Mouse (Mus musculus): ENCODE data around the gene Mtor. TPM values are rescaled to one million over a fixed set of nuclear protein-coding genes. Genes with fewer than 3 reads are reported as not detected.

Gene Mtor
- polyA plus RNA-seq, 1 experiment from 2014 or later, result 16.5 TPM

DNA sequence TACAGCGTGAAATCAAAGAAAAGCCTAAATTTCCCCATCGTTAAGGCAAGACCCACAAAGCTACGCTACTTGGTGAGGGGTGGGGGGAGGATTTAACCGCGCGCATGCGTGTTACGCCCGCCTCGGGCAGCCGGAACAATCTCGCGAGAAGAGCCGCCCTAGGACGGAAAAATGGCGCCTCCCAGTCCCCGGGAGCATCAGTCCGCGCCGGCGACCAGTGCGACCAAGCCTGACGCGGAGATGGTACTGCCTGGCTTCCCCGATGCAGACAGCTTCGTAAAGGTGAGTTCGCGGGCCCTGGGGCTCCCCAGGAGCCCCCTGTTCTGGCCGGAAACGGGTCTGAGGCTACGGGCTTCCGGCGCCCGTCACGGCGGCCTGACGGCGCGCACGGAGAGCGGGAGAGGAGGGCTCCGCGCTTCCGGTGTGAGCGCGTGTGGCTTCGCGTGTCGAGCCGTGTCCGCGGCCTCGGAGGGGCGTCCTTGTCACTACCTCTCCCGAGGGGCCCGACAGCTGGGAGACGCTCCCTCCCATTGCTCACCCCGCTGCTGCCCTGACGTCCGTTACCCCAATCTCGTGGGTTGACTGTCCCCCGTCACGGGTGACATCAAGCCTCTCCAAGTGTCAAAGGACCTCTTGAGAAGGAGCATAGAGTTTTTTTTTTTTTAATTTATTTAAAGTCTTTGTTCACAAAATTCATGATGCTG is 110.0 kb downstream of the Mtor start, which contains the start of gene Exosc10:
Gene Exosc10, plus strand, starts transcription at position 133 of the 704 bp plus-strand sequence.
- H3K4me3 ChIP-seq, result peak within 1 kb of the TSS; percentile 80
- H3K4me1 ChIP-seq, result peaks cover 11% of the 10 kb centered on the region; the same call in 1 of the 2 replicates
- H3K36me3 ChIP-seq, result peaks cover 67% of the 10 kb centered on the region
- H3K27me3 ChIP-seq, result no peaks in the 10 kb centered on the region
- H3K27ac ChIP-seq, result peak within 1 kb of the TSS; percentile 96
- under 1% methylated on average over 63 of the region's 63 CpGs for WGBS
- peak; percentile 88 for ATAC-seq (ENCODE audit: insufficient number of reproducible peaks, insufficient read depth, low FRiP score, low TSS enrichment, low read depth)
- H3K4me2 ChIP-seq, result peak within 1 kb of the TSS; percentile 66
- no peaks in the 10 kb centered on the region for H3K9me3 ChIP-seq
- H3K9ac ChIP-seq, result peak within 1 kb of the TSS; percentile 97

DNA sequence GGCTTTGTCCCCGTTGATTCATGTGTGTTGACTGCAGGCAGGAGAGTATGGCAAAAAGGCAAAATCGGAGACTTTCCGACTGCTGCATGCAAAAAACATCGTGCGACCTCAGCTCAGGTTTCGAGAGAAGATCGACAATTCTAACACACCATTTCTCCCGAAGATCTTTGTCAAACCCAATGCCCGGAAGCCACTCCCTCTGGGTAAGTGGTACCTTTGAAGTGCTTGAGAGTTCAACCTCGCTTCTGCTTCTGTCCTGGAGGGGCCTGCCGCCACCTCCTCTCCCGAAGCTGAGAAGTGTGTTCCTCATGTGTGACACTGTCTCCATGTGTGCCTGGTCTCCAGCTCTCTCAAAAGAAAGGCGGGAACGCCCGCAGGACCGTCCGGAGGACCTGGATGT is 114.3 kb downstream of the Mtor start:
- no peak for ATAC-seq (ENCODE audit: insufficient number of reproducible peaks, insufficient read depth, low FRiP score, low TSS enrichment, low read depth)
- Histone ChIP-seq H3K27ac (no peak overlapping the region), H3K9me3 (no peaks in the 10 kb centered on the region), H3K4me1 (peaks cover 10% of the 10 kb centered on the region; the same call in 1 of the 2 replicates), H3K4me2 (no peak overlapping the region), H3K27me3 (no peaks in the 10 kb centered on the region), H3K4me3 (no peak overlapping the region), H3K36me3 (peaks cover 76% of the 10 kb centered on the region), H3K9ac (no peak overlapping the region)
- 95% methylated on average over 17 of the region's 17 CpGs for WGBS

GRCm38 (mm10) chr4:148563595-148563994 is 115.2 kb downstream of the Mtor start:
- Histone ChIP-seq H3K4me1 (peaks cover 7% of the 10 kb centered on the region; the same call in 1 of the 2 replicates), H3K36me3 (peaks cover 86% of the 10 kb centered on the region), H3K27ac (no peak overlapping the region), H3K4me3 (no peak overlapping the region), H3K27me3 (no peaks in the 10 kb centered on the region), H3K9me3 (no peaks in the 10 kb centered on the region), H3K9ac (no peak overlapping the region), H3K4me2 (no peak overlapping the region)
- ATAC-seq (ENCODE audit: insufficient number of reproducible peaks, insufficient read depth, low FRiP score, low TSS enrichment, low read depth), result no peak
- WGBS, result 94% methylated on average over 12 of the region's 12 CpGs

GRCm38 (mm10) chr4:148570138-148570537 is 121.7 kb downstream of the Mtor start:
- WGBS, result 88% methylated on average over 10 of the region's 10 CpGs
- H3K27ac ChIP-seq, result no peak overlapping the region
- no peak overlapping the region for H3K9ac ChIP-seq
- H3K4me1 ChIP-seq, result no peaks in the 10 kb centered on the region
- H3K27me3 ChIP-seq, result no peaks in the 10 kb centered on the region
- peaks cover 98% of the 10 kb centered on the region for H3K36me3 ChIP-seq
- H3K4me2 ChIP-seq, result no peak overlapping the region
- ATAC-seq (ENCODE audit: insufficient number of reproducible peaks, insufficient read depth, low FRiP score, low TSS enrichment, low read depth), result no peak
- no peaks in the 10 kb centered on the region for H3K9me3 ChIP-seq
- no peak overlapping the region for H3K4me3 ChIP-seq

GRCm38 (mm10) chr4:148570693-148571295 is 122.4 kb downstream of the Mtor start:
- no peaks in the 10 kb centered on the region for H3K9me3 ChIP-seq
- H3K27ac ChIP-seq, result no peak overlapping the region
- no peaks in the 10 kb centered on the region for H3K4me1 ChIP-seq
- H3K27me3 ChIP-seq, result no peaks in the 10 kb centered on the region
- no peak for ATAC-seq (ENCODE audit: insufficient number of reproducible peaks, insufficient read depth, low FRiP score, low TSS enrichment, low read depth)
- WGBS, result 96% methylated on average over 9 of the region's 9 CpGs
- no peak overlapping the region for H3K4me3 ChIP-seq
- H3K36me3 ChIP-seq, result peaks cover 98% of the 10 kb centered on the region
- no peak overlapping the region for H3K9ac ChIP-seq
- H3K4me2 ChIP-seq, result no peak overlapping the region

GRCm38 (mm10) chr4:148573222-148573621 is 124.8 kb downstream of the Mtor start:
- no peak overlapping the region for H3K4me3 ChIP-seq
- H3K27ac ChIP-seq, result no peak overlapping the region
- no peaks in the 10 kb centered on the region for H3K27me3 ChIP-seq
- no peak overlapping the region for H3K4me2 ChIP-seq
- 91% methylated on average over 7 of the region's 7 CpGs for WGBS
- ATAC-seq (ENCODE audit: insufficient number of reproducible peaks, insufficient read depth, low FRiP score, low TSS enrichment, low read depth), result no peak
- no peaks in the 10 kb centered on the region for H3K9me3 ChIP-seq
- H3K36me3 ChIP-seq, result peaks cover 98% of the 10 kb centered on the region
- H3K9ac ChIP-seq, result no peak overlapping the region
- no peaks in the 10 kb centered on the region for H3K4me1 ChIP-seq

DNA sequence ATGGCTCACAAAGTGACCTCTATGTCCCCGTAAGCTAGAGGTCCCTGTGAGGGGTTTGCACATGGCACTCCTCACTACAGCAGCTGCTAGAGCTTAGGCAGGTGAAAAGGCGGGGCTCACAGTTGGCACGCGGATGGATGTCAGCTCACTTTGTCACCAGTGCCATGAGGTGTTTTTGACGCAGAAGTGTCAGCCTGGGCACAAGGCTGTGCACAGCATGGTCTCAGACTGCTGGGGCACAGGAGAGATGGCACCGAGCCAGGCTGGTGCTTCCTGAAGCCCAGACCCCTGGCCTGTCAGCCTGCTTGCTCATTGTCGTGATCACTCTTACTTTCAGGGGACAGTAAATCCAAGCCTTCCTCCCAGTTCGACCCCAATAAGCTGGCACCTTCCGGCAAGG is 132.4 kb downstream of the Mtor start:
- H3K4me2 ChIP-seq, result no peak overlapping the region
- ATAC-seq (ENCODE audit: insufficient number of reproducible peaks, insufficient read depth, low FRiP score, low TSS enrichment, low read depth), result no peak
- 92% methylated on average over 9 of the region's 9 CpGs for WGBS

DNA sequence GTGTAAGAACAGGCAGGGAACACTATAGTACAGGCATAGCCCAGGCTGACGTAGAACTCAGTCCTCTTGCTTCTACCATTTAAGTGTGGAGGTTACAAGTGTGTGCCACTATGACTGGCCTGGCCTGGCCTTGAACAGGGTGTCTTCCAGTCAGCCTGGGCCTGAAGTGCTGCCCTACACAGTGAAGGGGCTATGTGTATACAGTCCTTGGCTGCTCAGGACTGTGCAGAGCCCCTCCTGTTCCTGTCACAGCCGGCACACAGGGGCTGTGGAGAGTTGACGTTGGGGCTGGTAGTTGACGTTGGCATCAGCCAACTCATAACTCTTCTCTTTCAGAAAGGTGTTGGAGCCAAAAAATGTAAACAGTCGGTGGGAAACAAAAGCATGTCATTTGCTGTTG is 133.0 kb downstream of the Mtor start:
- H3K9me3 ChIP-seq, result no peaks in the 10 kb centered on the region
- ATAC-seq (ENCODE audit: insufficient number of reproducible peaks, insufficient read depth, low FRiP score, low TSS enrichment, low read depth), result no peak
- H3K27ac ChIP-seq, result no peak overlapping the region
- H3K4me3 ChIP-seq, result no peak overlapping the region
- H3K27me3 ChIP-seq, result no peaks in the 10 kb centered on the region
- WGBS, result 89% methylated on average over 5 of the region's 5 CpGs
- no peaks in the 10 kb centered on the region for H3K4me1 ChIP-seq
- no peak overlapping the region for H3K4me2 ChIP-seq
- H3K9ac ChIP-seq, result no peak overlapping the region
- peaks cover 68% of the 10 kb centered on the region for H3K36me3 ChIP-seq

More for the DNA sequence above, 132.4 kb downstream of the Mtor start:
- Histone ChIP-seq H3K27ac (no peak overlapping the region), H3K27me3 (no peaks in the 10 kb centered on the region), H3K36me3 (peaks cover 75% of the 10 kb centered on the region), H3K9me3 (no peaks in the 10 kb centered on the region), H3K9ac (no peak overlapping the region), H3K4me3 (no peak overlapping the region), H3K4me1 (no peaks in the 10 kb centered on the region)

- no peak overlapping the region for H3K27ac ChIP-seq
- 80% methylated on average over 4 of the region's 4 CpGs for WGBS
- peaks cover 50% of the 10 kb centered on the region for H3K36me3 ChIP-seq
- ATAC-seq (ENCODE audit: insufficient number of reproducible peaks, insufficient read depth, low FRiP score, low TSS enrichment, low read depth), result no peak
- H3K4me3 ChIP-seq, result no peak overlapping the region
- no peak overlapping the region for H3K9ac ChIP-seq
- H3K9me3 ChIP-seq, result no peaks in the 10 kb centered on the region
- no peaks in the 10 kb centered on the region for H3K27me3 ChIP-seq
- H3K4me1 ChIP-seq, result no peaks in the 10 kb centered on the region
- no peak overlapping the region for H3K4me2 ChIP-seq
Measured at GRCm38 (mm10) chr4:148583257-148583656, 134.8 kb downstream of the Mtor start.

GRCm38 (mm10) chr4:148586648-148587047 is 138.2 kb downstream of the Mtor start:
- Histone ChIP-seq H3K27ac (no peak overlapping the region), H3K4me1 (peaks cover 7% of the 10 kb centered on the region; the same call in 1 of the 2 replicates), H3K27me3 (no peaks in the 10 kb centered on the region), H3K36me3 (peaks cover 16% of the 10 kb centered on the region), H3K9ac (no peak overlapping the region), H3K9me3 (no peaks in the 10 kb centered on the region), H3K4me2 (no peak overlapping the region), H3K4me3 (no peak overlapping the region)
- 83% methylated on average over 9 of the region's 9 CpGs for WGBS
- no peak for ATAC-seq (ENCODE audit: insufficient number of reproducible peaks, insufficient read depth, low FRiP score, low TSS enrichment, low read depth)

DNA sequence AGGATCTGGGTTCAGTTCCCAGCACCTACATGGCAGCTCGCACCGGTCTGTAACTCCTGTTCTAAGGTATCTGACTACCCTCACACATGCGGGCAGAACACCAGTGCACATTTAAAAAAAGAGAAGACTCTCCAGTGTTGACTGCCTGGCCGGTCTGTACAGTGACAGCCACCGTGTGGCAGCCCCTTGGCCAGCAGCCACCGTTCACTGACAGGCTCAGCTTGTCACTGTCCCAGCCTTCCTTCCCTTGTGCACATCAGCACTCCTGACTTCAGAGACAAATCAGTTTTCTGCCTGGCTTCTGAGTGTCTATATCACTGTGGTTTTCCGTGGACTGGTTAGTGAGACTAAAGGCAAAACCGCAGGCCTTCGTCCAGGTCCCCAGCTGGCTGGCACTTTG is 140.4 kb downstream of the Mtor start:
- peaks cover 20% of the 10 kb centered on the region for H3K4me1 ChIP-seq
- no peak overlapping the region for H3K27ac ChIP-seq
- WGBS, result 83% methylated on average over 9 of the region's 9 CpGs
- no peak overlapping the region for H3K4me3 ChIP-seq
- no peak overlapping the region for H3K9ac ChIP-seq
- ATAC-seq (ENCODE audit: insufficient number of reproducible peaks, insufficient read depth, low FRiP score, low TSS enrichment, low read depth), result no peak
- H3K9me3 ChIP-seq, result no peaks in the 10 kb centered on the region
- peaks cover 13% of the 10 kb centered on the region for H3K36me3 ChIP-seq
- no peak overlapping the region for H3K4me2 ChIP-seq
- H3K27me3 ChIP-seq, result no peaks in the 10 kb centered on the region

GRCm38 (mm10) chr4:148589565-148589964 is 141.2 kb downstream of the Mtor start:
- Histone ChIP-seq H3K4me1 (peaks cover 20% of the 10 kb centered on the region), H3K27ac (no peak overlapping the region), H3K36me3 (peaks cover 20% of the 10 kb centered on the region), H3K9ac (no peak overlapping the region), H3K4me2 (no peak overlapping the region), H3K4me3 (no peak overlapping the region), H3K9me3 (no peaks in the 10 kb centered on the region), H3K27me3 (no peaks in the 10 kb centered on the region)
- 44% methylated on average over 6 of the region's 8 CpGs for WGBS
- ATAC-seq (ENCODE audit: insufficient number of reproducible peaks, insufficient read depth, low FRiP score, low TSS enrichment, low read depth), result no peak
